Mouse (Mus musculus): ENCODE measurements around the gene Susd3.
A peak's percentile ranks its signal among the peaks of the same experiment; 100 is the strongest.

Gene Susd3

DNA sequence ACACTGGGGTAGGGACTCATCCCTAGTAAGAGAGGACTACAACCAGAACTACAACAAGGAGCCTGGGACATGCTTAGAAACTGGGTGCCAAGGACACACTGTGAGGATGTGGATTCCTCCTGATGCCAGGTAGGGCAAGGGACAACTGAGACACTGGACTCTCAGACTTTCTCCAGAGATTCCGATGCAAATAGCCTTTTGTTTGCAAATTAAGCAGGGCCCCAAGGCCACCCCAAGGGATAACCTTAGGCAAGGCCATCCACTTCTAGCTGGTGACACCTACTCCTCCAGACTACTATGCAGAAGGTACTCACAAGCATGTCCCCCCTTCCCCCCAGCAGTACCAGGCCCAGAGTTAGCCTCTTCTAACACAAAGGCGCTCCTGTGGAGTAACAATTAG lies 1.9 kb downstream of the Susd3 start:
- DNase-seq (ENCODE audit: low read depth, low spot score): no peak

DNA sequence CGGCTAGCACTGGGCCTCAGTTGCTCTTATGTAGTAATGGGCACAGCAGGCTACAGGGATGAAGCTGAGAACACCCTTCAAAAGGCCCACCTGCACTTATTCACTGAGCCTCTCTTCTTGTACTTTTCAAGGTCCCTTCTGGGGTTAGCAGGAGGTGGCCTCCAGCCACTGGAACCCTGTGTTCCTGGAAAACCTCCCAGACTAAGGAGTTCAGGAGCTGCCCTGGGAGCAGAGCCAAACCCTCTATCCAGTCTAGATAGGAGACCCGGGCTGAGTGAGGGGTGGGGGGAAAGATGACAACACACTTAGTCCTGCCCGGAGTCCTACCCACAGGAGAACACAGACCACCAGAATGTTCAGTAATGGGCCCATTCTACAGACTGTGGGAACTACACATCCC lies 2.5 kb downstream of the Susd3 start:
- no peak for DNase-seq (ENCODE audit: low read depth, low spot score)

DNA sequence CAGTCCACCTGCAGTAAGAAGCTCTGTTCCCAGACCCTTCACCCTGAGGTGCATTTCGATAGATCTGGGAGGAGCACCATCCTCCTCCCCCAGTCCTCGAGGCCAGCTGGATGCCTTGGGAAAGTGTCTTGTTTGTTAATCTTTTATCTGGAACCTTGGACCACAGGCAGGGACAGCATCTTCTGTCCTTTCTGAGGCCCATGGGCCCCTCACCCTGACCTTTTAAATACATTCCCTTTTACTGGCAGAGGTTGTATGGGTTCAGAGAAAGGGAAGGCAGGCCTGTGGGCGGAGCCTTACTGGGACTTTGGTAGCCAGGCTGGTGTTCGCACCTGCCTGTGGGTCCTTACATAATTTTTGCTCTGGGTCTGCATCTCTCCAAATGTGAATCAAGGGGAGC lies 3.3 kb downstream of the Susd3 start:
- DNase-seq (ENCODE audit: low read depth, low spot score): no peak

DNA sequence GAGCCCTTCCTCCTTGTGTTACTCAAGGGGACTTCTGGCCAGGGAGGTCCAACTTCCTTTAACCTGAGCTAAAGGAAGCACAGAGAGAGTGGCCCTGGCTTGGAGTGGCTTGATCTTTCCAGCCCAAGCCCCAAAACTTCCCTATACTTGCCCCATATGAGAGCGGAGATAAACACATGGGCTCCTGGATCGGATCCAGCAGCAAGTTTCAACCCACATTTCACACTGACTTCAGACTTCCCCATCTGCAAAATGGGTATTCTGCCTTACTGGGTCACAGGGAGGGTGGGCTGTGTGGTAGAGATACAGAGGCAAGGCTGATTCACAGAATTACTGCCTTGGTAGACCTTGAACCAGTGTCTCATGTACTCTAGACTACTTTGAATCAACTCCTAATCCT lies 5.0 kb downstream of the Susd3 start:
- no peak for DNase-seq (ENCODE audit: low read depth, low spot score)

DNA sequence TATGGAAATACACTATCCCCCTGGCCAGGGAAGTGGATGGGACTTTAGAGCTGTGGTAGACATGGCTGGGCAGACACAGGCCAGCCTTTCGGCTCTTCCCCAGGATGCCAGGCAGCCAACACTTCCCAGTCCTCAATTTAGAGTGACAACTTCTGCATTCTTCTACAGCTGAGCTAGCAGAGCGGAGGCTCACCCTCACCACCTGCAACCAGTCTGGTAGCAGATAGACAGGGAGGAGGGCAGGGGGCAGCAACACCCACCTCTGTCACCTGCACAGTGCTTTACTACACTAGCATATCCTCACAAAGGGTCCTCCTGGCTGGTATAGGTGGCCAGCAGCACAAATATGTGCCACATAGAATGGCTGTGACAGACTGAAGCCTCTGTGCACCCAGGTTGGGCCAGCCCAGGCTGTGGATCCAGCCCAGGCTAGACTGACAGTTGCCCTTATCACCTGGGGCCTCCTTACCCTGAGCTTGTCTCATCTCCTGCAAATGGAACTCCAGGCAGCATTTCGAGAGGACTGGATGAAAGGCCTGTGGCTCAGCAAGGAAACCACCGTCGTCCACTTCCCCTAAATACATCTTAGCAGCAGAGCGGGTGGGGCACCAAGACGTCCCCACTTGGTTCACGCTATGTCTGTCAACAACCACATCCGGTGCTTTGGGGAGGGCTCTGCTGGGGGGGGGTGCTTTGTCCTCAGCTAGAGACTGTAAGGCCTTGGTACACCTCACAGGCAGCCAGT lies 6.0 kb downstream of the Susd3 start:
- no peak for DNase-seq (ENCODE audit: low read depth, low spot score)

DNA sequence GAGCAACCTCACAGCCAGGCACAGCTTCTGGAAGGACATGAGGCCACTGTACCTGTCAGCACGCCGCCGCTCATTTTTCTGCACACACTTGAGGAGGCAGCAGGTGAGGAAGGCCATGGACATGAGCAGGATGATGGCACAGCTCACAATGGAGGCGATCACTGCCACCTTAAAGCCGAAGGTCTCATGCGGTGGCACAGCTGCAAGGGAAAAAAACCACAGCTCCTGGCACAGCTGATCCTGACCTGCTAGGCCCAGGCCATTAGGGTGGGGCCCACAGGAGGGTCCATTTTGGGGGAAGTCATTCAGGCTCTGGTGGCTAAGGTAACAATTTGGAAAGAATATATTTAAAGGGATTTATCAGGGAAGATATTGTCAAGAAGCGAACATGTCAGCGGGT lies 9.8 kb downstream of the Susd3 start:
- no peak for DNase-seq (ENCODE audit: low read depth, low spot score)

DNA sequence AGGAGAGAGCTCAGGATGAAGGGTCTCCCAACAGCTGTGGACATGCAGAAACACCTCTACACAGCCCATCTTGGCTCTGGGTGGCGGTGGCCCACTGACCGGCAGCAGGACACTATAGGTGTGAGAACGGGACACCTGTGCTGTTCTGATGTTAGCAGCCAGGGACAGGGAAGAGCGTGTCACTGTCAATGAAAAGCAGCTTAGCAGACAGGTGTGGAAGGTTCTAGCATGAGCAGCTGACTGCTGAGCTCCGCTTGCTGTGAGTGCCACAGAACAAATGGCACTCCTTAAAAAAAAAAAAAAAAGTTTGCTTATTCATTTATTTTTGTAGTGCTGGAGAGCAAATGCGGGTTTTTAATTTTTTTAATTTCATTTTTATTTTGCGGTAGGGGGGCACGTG lies 10.9 kb downstream of the Susd3 start:
- DNase-seq (ENCODE audit: low read depth, low spot score): no peak

DNA sequence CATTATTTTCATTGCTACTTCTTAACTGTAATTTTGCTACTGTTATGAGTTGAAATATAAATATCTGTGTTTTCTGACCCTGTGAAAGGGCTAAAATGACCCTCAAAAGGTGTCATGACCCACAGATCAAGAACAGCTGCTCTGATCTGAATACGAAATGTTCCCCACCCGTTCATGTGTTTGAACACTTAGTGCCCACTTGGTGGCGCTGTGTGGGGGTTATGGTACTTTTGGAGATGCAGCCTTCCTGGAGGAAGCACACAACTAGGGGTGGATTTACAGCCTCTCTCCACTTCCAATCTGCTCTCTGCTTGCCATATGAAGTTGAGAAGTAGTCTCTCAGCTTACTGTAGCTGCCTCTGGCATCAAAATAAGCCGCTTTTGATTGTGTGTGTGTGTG lies 13.8 kb downstream of the Susd3 start:
- no peak for DNase-seq (ENCODE audit: low read depth, low spot score)

DNA sequence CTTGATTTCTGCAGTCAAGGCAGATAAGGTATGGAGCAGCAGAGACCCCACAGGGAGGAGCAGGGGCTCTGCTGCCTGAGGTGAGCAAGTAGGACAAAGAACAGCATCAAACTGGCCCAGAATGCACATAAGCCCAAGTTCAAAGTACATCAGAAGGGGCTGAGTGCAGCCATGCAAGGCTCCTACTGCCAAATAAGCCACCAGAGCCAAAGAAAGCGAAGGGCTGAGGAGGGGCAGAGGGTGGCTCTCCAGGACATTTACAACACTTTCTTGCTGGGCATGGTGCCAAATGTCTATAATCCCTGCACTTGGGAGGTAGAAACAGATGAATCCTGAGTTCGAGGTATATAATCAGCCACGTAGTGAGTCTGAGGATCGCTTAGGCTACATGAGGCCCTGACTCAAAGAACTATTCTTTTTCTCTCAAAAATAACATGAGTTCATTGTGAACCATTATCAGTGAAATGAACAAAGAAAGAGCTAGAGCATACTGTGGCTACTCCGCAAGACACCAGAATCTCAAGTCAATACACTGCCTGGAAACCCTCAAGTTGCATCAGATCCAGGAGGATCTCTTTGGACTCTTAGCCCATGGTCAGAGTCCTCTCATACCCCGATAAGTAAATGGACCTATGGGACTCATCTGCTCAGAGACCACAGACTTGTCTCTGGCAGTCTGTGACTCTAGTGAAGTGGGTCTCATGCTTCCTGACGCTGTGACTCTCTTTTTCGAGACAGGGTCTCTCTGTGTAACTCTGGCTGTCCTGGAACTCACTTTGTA lies 14.5 kb downstream of the Susd3 start:
- DNase-seq (ENCODE audit: low read depth, low spot score): no peak

DNA sequence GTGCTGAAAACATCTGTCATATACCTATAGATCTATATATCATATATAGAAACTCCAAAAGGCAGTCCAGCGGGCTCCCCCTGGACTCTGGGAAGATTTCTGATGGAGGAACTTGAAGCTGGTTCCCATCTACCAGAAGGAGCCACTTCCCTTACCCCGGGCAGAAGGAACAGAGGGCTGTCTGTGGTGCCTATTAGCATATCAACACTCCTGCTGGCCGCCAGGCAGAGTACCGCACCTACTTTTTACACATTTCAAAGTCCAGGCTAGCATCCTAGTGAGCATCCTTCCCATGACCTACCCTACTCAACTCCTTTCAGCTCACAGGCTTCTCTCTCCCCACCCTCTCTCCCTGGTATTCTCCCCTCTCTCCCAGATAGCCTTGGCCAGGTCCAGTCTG lies 22.9 kb downstream of the Susd3 start:
- DNase-seq (ENCODE audit: low read depth, low spot score): no peak

DNA sequence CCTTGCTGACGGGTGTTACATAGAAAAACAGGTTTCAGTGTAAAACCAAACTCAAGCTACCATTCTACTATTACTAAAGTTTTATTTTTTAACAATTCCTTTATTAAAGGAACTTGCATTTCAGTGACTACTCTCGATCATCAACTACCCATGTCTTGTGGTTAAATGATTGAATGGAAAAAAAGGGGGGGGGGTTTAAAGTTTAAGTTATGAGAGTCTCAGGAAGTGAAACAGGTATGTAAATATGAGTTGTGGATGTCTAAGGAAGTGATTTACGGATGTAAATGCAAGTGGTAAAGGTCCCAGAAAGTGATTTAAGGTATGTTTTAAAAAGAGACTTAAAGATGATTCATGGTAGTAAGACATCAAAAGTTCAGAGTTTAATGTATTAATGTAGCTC lies 23.3 kb downstream of the Susd3 start:
- DNase-seq (ENCODE audit: low read depth, low spot score): no peak

DNA sequence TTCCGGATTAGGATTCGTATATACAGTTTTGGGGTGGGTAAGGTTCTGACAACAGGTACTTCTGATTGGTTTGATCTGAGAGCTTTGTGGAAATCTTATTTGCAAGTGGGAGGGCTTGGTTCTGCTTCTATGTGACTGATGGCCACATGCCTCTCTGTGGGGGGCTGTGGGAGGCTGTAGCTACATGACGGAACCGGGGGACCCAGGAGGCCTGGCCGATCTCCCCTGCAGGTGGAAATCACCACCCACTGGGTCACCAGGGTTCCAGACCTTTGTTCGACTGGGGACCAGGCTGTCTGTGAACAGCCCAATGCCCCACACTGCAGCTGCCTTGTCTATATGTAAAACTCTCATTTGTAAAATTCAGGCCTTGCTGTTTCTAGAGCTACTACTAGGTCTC lies 23.8 kb downstream of the Susd3 start:
- no peak for DNase-seq (ENCODE audit: low read depth, low spot score)

DNA sequence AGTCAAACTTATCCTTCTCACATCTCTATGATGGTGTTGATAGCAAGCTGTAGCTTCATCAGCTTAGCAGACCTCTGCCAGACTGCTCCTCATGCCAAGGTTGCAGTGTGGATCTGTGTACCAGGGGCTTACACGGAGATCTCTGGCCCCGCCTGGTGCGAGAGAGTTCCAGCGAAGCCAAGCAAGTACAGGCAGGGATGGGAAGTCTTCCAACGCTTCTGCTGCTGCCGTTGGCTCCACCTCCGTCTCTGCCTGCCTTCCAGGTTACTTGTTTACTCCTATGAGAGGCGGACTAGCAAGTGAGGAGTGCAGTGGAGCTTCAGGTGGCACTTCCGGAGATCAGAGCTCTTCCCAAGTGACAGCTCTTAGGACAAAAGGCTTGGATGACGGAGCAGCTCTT lies 24.2 kb downstream of the Susd3 start:
- DNase-seq (ENCODE audit: low read depth, low spot score): no peak

DNA sequence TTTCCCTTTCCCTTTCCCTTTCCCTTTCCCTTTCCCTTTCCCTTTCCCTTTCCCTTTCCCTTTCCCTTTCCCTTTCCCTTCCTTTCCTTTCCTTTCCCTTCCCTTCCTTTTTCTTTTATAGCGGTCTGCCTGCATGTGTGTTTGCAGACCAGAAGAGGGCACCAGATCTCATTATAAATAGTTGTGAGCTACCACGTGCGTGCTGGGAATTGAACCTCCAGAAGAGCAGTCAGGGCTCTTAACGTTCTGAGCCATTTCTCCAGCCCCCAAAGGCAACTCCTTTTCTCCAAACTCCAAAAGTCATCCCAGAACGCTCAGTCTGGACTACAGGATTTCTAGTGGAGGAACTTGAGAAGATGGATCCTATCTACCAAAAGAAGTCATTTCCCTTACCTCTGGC lies 27.6 kb downstream of the Susd3 start:
- DNase-seq (ENCODE audit: low read depth, low spot score): no peak

DNA sequence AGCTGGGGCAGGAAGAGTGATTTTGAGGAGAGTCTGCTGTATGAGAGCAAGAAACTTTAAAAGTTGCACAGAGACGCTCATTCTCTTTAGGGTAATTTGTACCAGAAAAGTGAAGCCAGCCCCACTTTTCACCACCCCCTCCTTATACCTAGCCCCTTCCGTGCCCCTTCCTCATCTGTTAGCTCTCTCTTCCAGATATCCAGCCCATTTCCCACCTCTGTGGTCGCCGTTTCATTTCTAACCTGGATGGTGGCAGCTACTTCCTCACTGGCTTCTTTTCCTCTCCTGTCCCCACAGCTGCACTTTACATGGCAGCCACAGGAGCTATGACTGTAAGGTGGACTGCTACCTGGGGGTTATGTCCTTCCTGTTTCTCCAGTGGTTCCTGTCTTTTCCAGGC lies 29.1 kb downstream of the Susd3 start:
- DNase-seq (ENCODE audit: low read depth, low spot score): no peak

DNA sequence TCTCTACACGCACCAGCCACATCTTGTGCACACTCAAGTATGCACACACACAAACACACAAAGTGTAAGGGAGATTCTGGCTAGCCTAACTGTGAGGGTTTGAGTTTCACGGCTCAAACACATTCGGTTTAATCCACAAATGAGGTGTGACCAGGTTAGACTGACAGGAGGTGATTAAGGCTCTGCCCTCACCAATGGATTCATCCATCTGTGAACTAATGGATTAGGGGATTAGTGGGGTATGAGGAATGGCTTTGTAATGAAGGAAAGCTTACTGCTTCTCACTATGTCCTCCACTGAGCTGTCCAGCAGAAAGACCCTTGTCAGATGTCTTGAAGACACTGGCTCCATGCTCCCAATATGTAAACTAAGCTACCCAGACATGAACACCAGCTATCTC lies 29.9 kb downstream of the Susd3 start:
- no peak for DNase-seq (ENCODE audit: low read depth, low spot score)

DNA sequence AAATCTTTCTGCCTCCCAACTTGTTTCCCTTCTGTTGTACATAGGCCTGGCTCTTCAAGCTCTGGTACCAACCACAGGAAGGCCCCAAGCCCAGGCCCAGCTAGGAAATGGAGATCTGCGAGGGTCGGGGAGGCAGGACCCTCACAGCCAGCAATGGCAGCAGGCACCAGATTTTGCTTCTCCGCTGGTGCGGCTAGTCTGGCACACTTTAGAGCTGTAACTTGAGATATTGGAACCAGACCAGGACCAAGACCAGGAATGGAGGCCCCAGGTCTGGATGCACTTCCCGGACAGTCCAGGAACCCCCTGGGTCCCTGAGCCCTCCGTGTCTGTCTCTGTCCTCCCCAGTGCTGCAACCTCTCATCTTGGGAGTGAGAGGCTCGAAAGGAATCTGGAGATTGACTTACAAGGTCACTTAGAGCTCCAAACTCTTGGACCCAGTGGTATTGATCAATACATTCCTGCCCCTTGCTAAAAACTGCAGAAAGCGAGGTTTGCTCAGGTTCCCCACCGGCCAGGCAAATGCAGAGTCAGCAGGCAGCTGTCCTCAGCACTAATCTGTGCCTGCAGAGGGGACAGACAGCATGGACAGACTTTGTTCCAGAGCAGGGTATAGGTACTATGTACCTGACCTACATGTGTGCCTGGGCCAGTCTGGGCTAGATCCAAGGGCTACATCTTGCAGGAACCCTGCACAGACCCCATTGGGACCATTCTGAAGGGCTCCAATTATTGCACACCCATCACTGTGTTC lies 31.5 kb downstream of the Susd3 start:
- DNase-seq (ENCODE audit: low read depth, low spot score): no peak

DNA sequence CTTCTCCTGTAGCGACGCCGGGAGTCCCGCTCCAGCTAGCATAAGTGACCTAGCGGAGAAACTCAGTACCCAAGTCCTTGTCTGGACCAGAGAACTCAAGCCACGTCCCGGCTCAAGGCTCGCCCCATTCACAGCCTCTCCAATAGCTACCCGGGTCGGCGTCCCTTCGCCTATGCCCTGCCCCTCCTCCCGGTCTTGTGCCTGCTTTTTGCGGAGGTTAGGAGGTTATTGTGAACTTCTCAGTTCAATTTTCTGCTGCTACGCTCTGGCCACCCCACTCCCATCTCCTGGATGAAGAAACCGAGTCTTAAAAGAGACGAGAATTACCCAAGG lies 32.3 kb downstream of the Susd3 start:
- DNase-seq (ENCODE audit: low read depth, low spot score): no peak

DNA sequence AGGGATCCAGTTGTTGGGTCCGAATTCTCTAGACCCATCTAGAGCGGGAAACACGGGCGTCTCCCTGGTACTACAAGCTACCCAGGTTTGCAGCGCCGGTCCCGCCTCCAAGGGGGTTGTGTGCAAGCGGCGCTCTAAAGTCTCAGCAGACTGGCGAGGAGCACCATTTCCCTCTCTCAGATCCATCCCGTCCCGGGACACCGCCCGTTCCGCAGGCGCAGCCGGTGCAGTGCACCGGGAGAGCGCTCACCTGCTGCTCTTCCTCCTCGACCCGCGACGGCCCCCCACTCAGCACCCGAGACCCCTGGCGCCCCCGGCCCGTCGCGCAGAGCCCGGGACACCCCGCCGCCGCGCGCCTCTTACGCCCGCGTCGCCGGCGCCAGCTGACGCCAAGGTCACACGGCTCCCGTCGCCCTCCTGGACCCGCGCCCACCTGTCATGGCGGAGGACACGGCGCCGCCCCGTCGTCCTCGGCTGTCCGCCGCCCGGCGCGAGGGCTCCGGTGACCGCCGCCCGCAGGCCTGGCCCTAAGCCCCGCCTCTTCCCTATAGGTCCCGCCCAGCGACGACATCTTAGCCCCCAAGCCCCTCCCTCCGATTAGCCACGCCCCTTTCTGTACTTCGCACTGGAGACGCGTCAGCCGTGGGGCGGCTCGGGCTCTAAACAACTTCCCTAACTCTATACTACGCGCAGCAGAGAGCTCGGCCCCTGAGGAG lies 32.8 kb downstream of the Susd3 start, which contains the start of gene Card19:
Gene Card19 (minus strand): TSS at position 534 of the 716 bp plus-strand sequence.
- peak; percentile 93 for DNase-seq (ENCODE audit: low read depth, low spot score)

DNA sequence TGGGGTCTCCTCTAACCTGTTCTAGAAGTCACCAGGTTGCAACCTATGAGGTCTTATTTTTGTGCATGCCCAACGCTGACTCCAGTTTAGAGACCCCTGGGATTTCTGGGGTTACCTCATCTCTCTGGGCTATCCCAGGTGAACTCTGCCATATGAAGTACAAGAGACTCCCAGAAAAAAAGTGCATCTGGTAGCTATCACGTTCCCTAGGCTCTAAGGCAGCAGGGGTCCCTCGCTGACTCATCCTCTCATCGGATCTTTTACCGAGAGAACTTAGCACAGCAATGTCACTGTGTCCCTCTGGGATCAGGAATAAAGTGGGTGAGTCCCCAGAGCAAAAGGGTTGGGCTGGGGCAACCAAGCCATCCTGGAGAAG lies 33.4 kb downstream of the Susd3 start:
- no peak for DNase-seq (ENCODE audit: low read depth, low spot score)

DNA sequence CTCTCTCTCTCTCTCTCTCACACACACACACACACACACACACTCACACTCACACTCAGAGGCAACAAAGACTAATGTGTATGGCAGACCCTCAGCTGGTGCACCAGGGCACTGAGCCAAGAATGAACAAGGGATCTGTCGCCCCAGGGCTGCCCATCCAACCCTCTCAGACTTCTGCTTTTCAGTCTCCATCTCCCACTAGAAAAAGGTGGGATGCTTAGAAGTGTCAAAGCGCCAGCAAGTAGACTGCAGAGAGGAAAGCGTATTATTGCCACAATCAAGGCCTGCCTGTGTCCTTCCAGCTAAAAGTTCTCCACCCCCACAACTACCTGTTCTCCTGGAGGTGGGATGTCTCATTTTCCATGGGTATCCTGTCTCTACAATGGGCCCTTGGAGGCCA lies 34.1 kb downstream of the Susd3 start:
- DNase-seq (ENCODE audit: low read depth, low spot score): no peak

DNA sequence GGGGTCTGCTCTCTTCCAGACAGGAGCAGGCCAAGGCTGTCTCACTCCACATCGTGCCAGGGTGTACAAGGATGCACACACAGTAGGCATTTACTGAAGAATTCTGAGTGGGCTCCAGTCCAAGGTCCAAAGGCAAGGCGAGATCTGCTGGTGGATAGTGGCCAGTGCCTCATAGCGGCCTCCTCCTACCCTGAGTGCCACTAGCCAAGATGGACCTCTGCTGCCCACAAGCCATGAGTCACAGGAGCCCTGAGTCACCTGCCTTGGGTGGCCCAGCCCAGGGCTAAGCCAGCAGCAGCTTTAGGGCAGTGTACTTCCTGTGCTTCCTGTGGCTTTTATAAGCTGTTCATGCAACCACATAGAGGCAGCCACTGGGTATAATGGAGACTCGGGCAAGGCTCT lies 35.0 kb downstream of the Susd3 start:
- no peak for DNase-seq (ENCODE audit: low read depth, low spot score)
